Mouse (Mus musculus) lung, postnatal 0 days (tissue): Measurements from ENCODE around the gene Zdhhc6. TPM values are rescaled to one million over a fixed set of nuclear protein-coding genes. Genes with fewer than 3 reads are reported as not detected.

Experiments
- ATAC-seq: fragments of 200-750 bp; cut with Nextera tagmentation; 2 replicates; pipeline ENCODE4 v1.8.0; 2017; ENCODE audit warnings: moderate library complexity
- DNase-seq: peaks from one replicate; pipeline ENCODE4 v3.0.0-alpha.2; 2016; ENCODE audit warnings: low spot score
- H3K27ac ChIP-seq: fragments of 300-500 bp; sonication (generic); 2 replicates; pipeline ENCODE4 v1.5.1; 2014; ENCODE audit warnings: antibody characterized with exemption, mild to moderate bottlenecking, low read length, mixed read lengths
- H3K27me3 ChIP-seq: fragments of 300-500 bp; sonication (generic); replicated peaks from 2 replicates; pipeline ENCODE4 v1.6.1; 2014; ENCODE audit warnings: low read length, mixed read lengths; ENCODE audit not compliant: insufficient read depth
- H3K36me3 ChIP-seq: fragments of 300-500 bp; sonication (generic); 2 replicates; pipeline ENCODE4 v1.6.1; 2014; ENCODE audit warnings: low read length, mixed read lengths; ENCODE audit not compliant: insufficient read depth
- H3K4me1 ChIP-seq: fragments of 300-500 bp; sonication (generic); 2 replicates; pipeline ENCODE4 v1.6.1; 2014; ENCODE audit warnings: antibody characterized with exemption, low read depth, low read length, mixed read lengths; ENCODE audit not compliant: insufficient read depth
- H3K4me2 ChIP-seq: fragments of 300-500 bp; sonication (generic); replicated peaks from 2 replicates; pipeline ENCODE4 v1.6.1; 2014; ENCODE audit warnings: low read depth, mild to moderate bottlenecking, low read length, moderate library complexity, mixed read lengths
- H3K4me3 ChIP-seq: fragments of 300-500 bp; sonication (generic); 2 replicates; pipeline ENCODE4 v1.5.1; 2014; ENCODE audit warnings: low read depth, low read length
- H3K9ac ChIP-seq: fragments of 300-500 bp; sonication (generic); replicated peaks from 2 replicates; pipeline ENCODE4 v1.6.1; 2014; ENCODE audit warnings: low read depth, mild to moderate bottlenecking
- H3K9me3 ChIP-seq: fragments of 300-500 bp; sonication (generic); 2 replicates; pipeline ENCODE4 v1.6.1; 2016; ENCODE audit warnings: low read length, mixed read lengths
- CTCF ChIP-seq: IDR thresholded peaks from 2 replicates; pipeline ENCODE4 v1.5.1; 2016; ENCODE audit warnings: antibody characterized with exemption, mild to moderate bottlenecking
- EP300 ChIP-seq: IDR thresholded peaks from 2 replicates; pipeline ENCODE4 v1.6.1; 2016; ENCODE audit warnings: antibody characterized with exemption, mild to moderate bottlenecking, control low read depth
- WGBS: fragments of 180-500 bp; shearing (Covaris S2); extraction: QIAGEN DNeasy Blood & Tissue Kit; methylation state at CpG from one replicate; pipeline ENCODE4 v1.1.7; 2014; 5-methylcytosine and 5-hydroxymethylcytosine counted together
- polyA plus RNA-seq: library from polyadenylated mRNA; unstranded; fragments of >200 nt; fragmentation: Nextera tagmentation; extraction: Ambion mirVana; gene quantifications from 2 replicates; pipeline ENCODE4 v1.2.1, GENCODE M21; 2015

The Zdhhc6 gene
- polyA plus RNA-seq, 1 experiment from 2014 or later, result 69.3 TPM

DNA sequence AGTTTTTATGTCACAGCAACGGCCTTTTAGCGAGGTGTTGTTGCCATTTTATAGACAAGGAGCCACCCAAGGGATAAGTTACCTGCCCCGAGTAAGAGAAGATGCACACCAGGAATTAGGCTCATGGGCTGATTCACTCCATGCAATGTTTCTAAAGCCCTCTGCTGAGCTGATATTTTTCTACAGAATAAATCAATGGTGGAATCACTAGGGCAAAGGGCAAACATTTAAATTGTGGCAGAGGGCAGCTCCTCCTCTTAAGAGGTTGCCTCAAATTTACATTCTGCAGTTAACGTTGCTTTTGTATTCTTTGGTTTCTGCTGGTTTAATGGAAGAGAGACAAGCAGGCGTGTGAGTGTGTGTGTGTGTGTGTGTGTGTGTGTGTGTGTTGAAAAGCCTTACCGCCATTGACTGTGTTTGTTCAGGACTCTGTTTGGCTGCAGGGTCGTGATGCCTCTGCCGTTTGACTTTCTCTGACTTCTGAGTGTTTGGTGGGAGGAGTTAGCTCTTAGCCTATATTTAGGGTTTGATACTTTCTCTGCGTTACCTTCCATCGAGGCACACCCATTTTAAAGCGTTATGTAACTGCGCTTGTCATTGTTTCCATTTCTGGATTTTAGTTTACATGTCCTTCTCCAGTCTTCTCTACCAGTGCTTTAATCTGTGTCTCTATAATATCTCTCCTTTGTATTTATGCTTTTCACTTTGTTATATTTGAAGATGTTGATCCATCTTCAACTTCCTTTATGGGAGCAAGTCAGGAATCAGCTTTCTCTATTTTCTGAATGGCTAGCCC lies 55.2 kb downstream of the Zdhhc6 start:
- DNase-seq (no peak), ATAC-seq (no peak)
- Histone ChIP-seq H3K4me2 (no peak overlapping the region), H3K4me1 (no peaks in the 10 kb centered on the region), H3K27ac (no peak overlapping the region), H3K36me3 (no peaks in the 10 kb centered on the region), H3K9me3 (no peaks in the 10 kb centered on the region), H3K4me3 (no peak overlapping the region), H3K9ac (no peak overlapping the region), H3K27me3 (no peaks in the 10 kb centered on the region)
- no peak for TF ChIP-seq EP300
- TF ChIP-seq CTCF, result no peak
- WGBS, result 40% methylated on average over 12 of the region's 12 CpGs

DNA sequence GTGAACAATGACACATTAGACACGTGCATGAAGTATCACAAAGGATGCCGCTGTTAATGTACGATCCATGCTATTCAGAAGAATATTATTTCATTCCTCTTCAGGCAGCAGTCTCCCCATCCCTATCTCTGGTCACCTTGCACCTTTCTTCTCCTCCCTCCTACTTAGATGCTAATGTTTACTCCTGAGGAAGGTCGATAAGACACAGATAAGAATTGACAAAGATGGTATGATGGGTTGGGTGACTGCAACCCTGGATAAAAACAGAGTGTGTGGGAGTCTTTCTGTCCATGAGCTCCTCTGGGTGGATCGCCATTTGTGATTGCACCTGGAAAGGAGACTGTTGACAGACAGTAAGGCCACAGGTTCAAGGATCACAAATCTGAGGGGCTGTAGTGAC lies 57.3 kb downstream of the Zdhhc6 start:
- Histone ChIP-seq H3K36me3 (no peaks in the 10 kb centered on the region), H3K4me2 (no peak overlapping the region), H3K9ac (no peak overlapping the region), H3K4me3 (no peak overlapping the region), H3K27me3 (no peaks in the 10 kb centered on the region), H3K27ac (no peak overlapping the region), H3K9me3 (no peaks in the 10 kb centered on the region), H3K4me1 (peaks cover 9% of the 10 kb centered on the region)
- 69% methylated on average over 5 of the region's 5 CpGs for WGBS
- DNase-seq, result no peak
- no peak for ATAC-seq
- TF ChIP-seq EP300 (no peak), CTCF (no peak)

DNA sequence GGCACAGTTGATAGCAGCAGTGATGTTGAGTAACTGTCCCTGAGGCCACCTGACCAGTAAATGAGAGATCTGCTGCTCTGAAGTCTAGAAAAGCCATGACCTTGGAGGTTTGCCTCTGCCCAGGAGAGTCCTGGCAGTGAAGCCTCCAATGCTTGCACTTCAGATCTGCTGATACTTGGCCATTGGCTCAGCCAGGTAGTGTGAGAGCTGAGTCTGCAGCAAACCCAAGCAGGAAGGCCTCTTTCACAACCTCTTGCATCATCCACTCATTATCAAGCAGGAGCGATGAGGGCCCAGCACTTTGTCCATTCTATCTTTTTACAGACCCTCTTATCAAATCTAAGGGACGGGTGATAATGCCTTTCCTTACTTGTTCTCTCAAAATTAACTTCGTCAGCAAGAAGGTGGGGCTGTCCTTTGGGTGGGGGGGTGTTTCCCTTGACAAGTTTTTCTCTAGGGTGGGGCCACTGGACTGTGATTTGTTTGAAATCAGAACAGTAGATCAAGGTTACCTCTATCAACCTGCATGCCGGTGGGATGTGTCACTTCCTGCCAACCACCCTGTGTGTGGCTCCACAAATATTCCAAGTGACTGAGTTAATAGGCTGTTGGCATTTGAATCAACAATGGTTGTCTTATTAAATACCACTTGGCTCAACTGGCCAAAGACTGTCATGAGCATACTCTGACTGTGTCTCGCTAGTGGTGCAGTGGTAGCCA lies 58.0 kb downstream of the Zdhhc6 start:
- peak; percentile 82 for TF ChIP-seq EP300
- TF ChIP-seq CTCF, result no peak
- DNase-seq (peak; percentile 85), ATAC-seq (peak; percentile 79)
- no peak overlapping the region for H3K4me2 ChIP-seq
- no peak overlapping the region for H3K4me3 ChIP-seq
- H3K9ac ChIP-seq, result no peak overlapping the region
- peak overlapping the region; percentile 55; the same call in 1 of the 2 replicates for H3K27ac ChIP-seq
- 43% methylated on average over 5 of the region's 5 CpGs for WGBS
- no peaks in the 10 kb centered on the region for H3K36me3 ChIP-seq
- peaks cover 9% of the 10 kb centered on the region for H3K4me1 ChIP-seq
- H3K9me3 ChIP-seq, result no peaks in the 10 kb centered on the region
- H3K27me3 ChIP-seq, result no peaks in the 10 kb centered on the region

DNA sequence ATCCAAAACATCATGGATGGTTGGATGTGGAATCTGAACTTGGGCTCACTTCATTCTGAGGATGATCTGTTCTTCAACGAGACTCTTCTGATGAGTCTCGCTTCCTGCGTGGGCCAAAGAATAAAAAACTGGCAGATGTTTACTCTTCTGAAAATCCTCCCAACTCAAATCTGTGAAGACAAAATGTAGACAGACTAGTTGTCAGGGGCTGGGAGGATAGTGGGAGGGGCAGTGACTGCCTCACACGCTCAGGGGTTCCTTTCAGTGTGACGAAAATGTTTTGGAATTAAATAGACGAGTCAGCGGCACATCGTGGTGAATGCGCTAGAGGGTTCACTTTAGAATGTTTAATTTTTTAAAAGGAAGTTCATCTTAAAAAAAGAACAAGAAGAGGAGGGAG lies 59.7 kb downstream of the Zdhhc6 start:
- Histone ChIP-seq H3K4me1 (peaks cover 9% of the 10 kb centered on the region), H3K4me3 (no peak overlapping the region), H3K36me3 (no peaks in the 10 kb centered on the region), H3K4me2 (no peak overlapping the region), H3K27me3 (no peaks in the 10 kb centered on the region), H3K9ac (no peak overlapping the region), H3K9me3 (no peaks in the 10 kb centered on the region), H3K27ac (no peak overlapping the region)
- 42% methylated on average over 9 of the region's 9 CpGs for WGBS
- ATAC-seq (no peak), DNase-seq (no peak)
- TF ChIP-seq EP300, result no peak
- TF ChIP-seq CTCF, result no peak

DNA sequence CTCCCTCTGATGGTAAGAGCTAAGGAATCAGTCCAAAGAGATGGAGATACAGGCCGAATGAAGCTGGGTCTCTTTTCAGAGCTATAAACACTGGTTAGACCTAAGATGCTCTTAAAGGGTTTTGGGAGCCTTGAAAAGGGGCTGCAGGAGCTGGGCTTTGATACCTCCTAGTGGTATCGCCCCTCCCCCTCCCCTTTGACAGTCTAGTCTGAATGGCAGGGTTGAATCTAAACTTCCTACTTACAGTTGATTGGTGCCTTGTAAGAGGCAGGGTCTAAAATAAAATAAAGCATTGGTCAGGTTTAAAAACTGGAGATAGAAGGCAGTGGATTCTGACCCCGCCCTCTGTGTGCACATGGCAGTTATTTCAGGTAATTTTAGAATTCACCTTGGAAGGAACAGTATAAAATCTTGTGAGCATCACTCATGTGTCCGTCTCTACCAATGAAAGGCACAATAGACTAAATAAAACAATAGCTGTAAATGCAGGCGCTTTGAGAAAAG lies 61.3 kb downstream of the Zdhhc6 start:
- Histone ChIP-seq H3K4me3 (peak overlapping the region; percentile 62), H3K4me2 (peak overlapping the region; percentile 81), H3K27me3 (no peaks in the 10 kb centered on the region), H3K27ac (peak overlapping the region; percentile 97), H3K4me1 (peaks cover 9% of the 10 kb centered on the region), H3K9me3 (no peaks in the 10 kb centered on the region), H3K36me3 (no peaks in the 10 kb centered on the region), H3K9ac (peak overlapping the region; percentile 70)
- TF ChIP-seq CTCF (no peak), EP300 (no peak)
- DNase-seq (peak; percentile 63), ATAC-seq (no peak)
- WGBS, result 13% methylated on average over 5 of the region's 5 CpGs
